Mouse (Mus musculus): ENCODE measurements around the gene Nek1.

GRCm38 (mm10) chr8:61162186-61162566 lies 169.2 kb downstream of the Nek1 start:
- TF ChIP-seq CTCF (IDR thresholded peaks at IDR 0.05; ENCODE audit: low read depth) (no peak), EP300 (IDR thresholded peaks at IDR 0.05; ENCODE audit: low read depth) (no peak)
